Mouse (Mus musculus): ENCODE results near the gene Il21r.

DNA sequence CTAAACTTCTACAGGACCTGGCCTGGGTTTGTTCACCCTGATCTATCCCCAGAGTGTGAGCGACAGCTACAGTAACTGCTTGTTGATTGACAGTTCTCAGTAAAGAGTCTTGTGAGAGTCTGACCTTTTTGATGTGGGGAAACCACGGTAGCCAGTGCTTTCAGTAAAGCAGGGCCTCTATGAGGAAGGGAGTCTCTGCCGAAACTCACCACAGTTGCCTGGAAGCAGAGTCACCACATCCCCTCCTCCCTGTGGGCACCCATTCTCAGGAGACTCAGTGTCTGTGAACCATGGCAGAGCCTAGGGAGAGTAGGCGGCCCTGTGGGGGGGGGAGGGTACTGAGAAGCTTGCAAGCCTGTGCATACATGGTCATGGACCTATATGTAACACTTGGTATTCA, 14.5 kb upstream of the Il21r start:
- TF ChIP-seq CTCF (IDR thresholded peaks at IDR 0.05; ENCODE audit: insufficient read depth, low read depth, low read length): no peak
- TF ChIP-seq POLR2A (IDR thresholded peaks at IDR 0.05; ENCODE audit: insufficient read depth, low read depth, low read length): no peak
